Mouse (Mus musculus) brain, embryonic 18.5 days (tissue): Measurements from ENCODE around the gene Asah2.
"Not testable (repeated sequence)": the region's sequence is repeated elsewhere in the genome, so short reads cannot be mapped to it uniquely, and the experiment has no call there.

Experiments used
- DNase-seq: peaks from one replicate; pipeline ENCODE4 v3.0.0-alpha.2; 2012; ENCODE audit warnings: low read depth, low spot score

The Asah2 gene

GRCm38 (mm10) chr19:32102976-32103300, 5.1 kb downstream of the Asah2 start:
- DNase-seq: no peak

GRCm38 (mm10) chr19:32102294-32102975, 5.6 kb downstream of the Asah2 start:
- no peak for DNase-seq

DNA sequence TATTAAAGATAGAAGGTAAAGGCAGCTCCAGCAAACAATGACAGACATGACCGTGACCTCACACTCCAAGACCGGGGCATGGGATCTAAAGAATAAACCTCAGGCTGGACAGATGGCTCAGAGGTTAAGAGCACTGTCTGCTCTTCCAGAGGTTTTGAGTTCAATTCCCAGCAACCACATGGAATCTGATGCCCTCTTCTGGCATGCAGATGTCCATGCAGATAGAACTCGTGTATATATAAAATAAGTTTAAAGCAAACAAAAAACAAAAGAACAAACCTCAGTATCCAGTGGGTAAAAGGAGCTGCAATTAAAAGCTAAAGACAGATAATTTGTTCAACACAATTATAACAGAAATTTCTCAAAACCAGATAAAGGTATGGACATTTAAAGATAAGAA, 9.4 kb downstream of the Asah2 start:
- DNase-seq: no peak

DNA sequence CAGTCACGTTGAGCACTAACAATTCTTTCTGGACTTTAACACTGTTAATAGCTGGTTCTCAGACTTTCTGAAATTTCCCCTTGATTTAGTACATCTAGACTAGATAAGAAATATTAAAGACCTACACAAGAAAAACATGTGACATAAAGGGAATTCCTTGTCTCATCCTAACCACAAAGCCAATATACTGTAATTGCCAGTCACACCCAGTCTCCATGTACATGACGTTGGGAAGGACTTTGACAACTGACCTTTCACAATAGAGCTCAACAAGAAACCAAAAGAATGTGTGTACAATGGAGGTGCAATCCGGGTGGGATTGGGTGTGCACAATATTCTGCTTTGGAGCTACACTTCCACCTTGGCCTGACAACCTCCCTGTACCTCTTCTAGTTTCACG, 15.7 kb downstream of the Asah2 start:
- DNase-seq: no peak

DNA sequence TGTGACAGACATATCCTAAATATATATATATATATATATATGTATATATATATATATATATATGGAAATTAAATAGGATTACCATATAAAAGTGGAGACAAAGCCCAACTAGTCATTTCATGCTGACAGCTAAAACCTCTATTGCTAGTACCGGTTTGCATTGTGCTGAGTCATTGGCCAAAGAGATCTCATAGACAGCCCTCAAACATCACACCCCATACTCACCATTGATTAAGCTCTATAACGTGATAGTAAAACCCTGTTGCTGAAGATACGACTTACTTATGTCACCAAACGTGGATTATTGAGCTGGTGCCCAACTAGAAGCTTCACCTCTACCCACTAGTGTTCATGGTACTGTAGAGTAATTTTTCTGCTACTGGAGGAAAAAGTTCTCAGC, 17.2 kb downstream of the Asah2 start:
- DNase-seq: no peak

- no peak for DNase-seq
These were observed 19.4 kb downstream of the Asah2 start for GRCm38 (mm10) chr19:32088570-32088969.

DNA sequence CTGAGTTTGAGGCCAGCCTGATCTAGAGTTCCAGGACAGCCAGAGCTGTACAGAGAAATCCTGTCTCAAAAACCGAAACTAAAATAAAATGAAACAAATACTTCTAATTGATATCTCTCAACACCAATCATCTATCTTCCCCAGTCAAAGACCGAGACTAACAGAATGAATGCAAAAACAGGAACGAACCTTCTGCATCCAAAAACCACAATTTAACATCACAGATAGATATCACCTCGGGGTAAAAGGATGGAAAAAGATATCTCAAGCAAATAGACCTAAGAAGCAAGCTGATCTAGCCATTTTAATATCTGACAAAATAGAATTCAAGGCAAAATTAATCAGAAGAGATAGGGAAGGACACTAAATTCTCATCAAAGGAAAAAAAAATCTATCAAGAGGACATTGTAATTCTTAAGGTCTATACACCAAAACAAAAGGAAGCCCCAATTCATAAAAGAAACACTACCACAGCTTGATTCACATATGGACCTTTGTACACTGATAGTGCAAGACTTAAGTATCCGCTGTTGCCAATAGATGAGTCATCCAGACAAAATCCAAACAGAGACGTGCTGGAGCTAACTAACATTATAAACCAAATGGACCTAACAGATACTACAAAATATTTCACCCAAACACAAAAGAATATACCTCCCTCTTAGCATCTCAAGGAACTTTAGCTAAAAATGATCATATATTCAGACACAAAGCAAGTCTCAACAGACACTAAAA, 20.1 kb downstream of the Asah2 start:
- DNase-seq: no peak

- DNase-seq: not testable (repeated sequence)
These were observed 23.2 kb downstream of the Asah2 start for GRCm38 (mm10) chr19:32084813-32085212.

DNA sequence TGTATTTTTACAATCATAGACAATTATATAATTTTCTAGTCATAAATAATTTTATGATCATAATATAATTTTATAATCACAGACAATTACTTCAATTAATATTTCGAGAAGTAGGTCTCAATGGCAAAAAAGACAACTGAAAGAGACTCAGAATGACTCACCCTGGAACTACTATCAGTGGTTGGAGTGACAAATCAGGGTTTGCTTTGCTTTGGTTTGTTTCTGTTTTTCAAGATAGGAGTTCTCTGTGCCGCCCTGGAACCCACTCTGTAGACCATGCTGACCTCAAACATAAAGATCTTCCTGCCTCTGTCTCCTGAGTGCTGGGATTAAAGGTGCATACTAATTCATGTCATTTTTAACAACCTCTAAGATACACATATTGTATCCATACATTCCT, 37.7 kb downstream of the Asah2 start:
- DNase-seq: no peak

DNA sequence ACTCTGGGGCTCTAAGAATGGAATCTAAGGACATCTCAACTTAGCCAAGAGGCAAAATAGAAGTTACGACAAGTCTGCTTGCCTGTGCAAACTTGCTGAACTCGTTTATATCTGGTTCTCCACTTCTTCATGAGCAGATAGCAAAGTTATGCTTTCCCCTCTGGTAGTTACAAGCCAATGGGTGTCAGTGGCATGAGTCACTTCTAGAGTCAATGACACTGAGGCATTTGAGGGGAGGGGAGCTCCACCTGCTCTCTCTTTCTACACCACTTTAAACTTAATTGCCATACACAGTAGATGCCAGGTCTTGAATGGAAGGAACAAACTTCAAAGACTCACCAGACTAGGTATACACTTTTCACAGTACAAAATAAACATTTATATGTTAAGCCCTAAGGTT, 38.4 kb downstream of the Asah2 start:
- no peak for DNase-seq

DNA sequence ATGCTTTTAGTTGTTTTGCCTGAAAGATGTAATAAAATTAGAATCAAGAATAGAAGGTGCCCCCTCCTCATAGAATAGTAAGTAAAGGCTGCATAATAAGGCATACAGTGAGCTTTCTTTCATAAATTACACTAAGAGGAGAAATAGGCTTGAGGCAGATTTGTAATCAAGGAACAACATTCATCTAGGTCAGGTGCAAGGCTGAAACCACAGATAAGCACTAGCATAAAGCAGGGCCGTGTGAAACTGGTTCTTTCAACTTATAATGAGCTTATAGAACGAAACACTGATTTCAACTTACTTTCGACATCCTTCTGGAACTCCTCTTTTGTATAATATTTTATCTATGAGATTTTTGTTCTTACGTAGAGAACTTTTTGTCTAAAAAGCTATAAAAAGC, 40.3 kb downstream of the Asah2 start:
- DNase-seq: no peak

DNA sequence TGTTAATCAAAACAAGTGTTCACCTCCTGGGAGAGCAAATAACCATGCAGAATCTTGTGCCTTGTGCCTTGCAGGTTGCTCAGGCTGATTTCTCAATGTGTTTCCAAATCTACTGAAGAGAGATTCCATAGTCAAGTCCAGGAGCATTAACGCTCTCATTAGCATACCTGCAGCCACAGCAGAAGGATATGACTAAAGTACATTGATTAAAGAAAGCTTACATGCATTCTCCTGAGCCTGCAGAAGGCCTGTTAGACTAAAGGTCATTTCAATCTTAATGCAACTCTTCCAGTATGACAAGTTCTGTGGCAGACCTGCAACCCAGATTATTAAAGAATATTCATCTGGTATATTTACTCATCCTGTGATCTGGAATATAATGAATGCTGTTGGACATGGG, 46.7 kb downstream of the Asah2 start:
- DNase-seq: no peak

DNA sequence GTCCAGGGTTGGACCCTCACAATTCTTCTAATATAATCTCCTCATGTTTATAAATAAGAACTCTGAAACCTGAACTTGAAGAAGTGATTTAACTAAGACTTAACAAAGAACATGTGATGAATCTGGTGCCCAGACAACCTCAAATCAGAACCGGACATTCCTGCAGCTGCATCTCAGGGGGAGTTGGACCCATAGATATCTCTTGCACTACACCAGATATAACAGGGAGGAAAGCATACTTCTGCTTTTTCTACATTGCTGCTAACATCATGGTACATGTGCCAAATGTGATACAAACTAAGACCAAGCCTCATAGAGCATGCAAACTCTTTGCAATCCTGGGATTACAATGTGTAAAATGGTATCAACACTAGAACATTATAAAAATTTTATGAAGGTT, 51.8 kb downstream of the Asah2 start:
- DNase-seq: no peak

- no peak for DNase-seq
These were observed 52.3 kb downstream of the Asah2 start for GRCm38 (mm10) chr19:32055725-32056124.

- no peak for DNase-seq
These were observed 56.8 kb downstream of the Asah2 start for GRCm38 (mm10) chr19:32051251-32051650.

DNA sequence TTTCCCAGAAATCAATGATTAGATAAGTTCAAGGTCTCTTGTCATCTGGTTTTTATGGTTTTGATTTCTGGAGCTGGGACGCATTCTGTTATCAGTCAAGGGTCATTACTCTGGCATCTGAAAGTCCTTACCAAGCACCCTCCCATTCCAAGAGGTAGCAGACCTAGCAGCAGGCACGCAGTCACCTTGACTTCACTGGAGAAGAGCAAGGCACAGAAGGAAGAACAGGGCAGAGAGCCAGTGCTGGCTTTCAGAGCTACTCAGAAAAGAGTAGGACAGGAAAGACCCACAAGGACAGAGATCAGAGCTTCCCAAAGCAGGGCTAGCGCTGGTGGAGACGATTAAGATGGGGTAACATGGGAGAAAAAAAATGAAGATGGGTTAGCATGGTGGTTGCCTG, 75.1 kb downstream of the Asah2 start:
- DNase-seq: no peak

DNA sequence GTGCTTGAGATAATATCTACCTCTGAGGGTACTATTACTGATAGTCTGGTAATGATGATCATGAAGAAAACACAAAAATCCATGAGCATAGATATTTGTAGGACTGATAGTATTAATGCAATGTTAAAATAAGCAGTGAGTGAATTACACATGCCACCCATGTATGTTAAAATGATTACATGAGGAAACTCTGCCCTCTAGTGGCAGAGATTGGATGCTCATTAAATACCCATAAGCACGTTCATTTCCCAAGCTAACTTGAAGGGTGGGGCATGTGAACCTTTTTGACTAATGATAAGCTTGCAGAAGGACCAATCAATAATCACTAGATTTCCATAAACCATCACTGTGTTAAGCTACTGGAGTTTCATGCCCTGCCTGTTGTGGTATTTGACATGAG, 77.6 kb downstream of the Asah2 start:
- no peak for DNase-seq

GRCm38 (mm10) chr19:32025443-32025842, 82.6 kb downstream of the Asah2 start:
- DNase-seq: no peak

GRCm38 (mm10) chr19:32019722-32020121, 88.3 kb downstream of the Asah2 start:
- no peak for DNase-seq

DNA sequence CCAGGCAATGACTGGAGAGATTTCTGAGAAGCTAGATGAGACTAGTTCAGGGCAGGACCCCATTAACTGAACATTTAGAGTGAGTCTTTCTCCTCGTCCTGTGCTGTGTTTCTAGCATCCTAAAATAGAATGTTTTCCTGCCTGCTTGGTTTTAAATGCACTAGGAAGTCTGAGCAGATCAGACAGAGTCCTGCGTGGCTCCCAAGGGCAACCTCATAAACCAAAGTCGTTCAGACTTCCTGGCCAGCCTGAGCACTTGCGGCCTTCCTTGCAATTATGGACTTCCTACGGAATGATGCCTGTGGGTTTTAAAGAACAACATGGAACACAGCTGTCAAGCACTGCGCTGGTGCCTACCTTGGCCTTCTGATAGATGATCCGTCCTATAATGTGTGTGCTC, 89.4 kb downstream of the Asah2 start:
- no peak for DNase-seq

- no peak for DNase-seq
These were observed 90.0 kb downstream of the Asah2 start for GRCm38 (mm10) chr19:32018053-32018452.

GRCm38 (mm10) chr19:32002623-32003022, 105.4 kb downstream of the Asah2 start:
- DNase-seq: no peak

DNA sequence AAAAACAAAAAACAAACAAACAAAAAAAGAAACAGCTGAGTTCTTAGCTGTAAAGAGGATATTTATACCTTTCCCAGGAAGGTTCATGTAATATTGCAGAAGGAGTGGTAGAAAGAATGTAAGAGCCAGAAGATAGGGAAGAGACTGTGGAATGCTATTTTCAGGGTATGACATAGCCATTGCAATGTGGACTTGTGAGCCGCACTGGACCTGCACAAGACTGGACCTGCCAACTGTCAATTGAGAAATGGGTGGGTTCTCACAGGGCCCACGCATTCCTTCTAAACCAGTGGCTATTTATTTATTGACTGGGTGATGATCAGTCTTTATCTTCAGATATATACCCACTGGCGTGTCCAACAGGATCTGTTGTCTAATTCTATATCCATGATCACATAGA, 111.1 kb downstream of the Asah2 start:
- no peak for DNase-seq

- no peak for DNase-seq
These were observed 117.0 kb downstream of the Asah2 start for GRCm38 (mm10) chr19:31991057-31991456.
